ENCODE assay signal across 24 mouse cellular contexts in genomic region chr11:55105389-55105788, GRCm38 (mm10). TPM values are rescaled to one million over a fixed set of nuclear protein-coding genes. Genes with fewer than 3 reads are reported as not detected.
DNase-seq lines count a peak whose midpoint lies in the region; ATAC-seq and TF ChIP-seq lines count a peak whose summit lies in the region.
"Had no signal": no experiment of that assay in that cellular context is flagged by ENCODE, and none has a peak within 500 bp of the region (broad histone marks: within the 10 kb centered on the region; RNA-seq: fewer than 3 reads in every experiment).

No protein-coding gene starts in this region.

- peaks cover 3% of the 10 kb centered on the region; the same call in 1 of the 2 replicates for H3K4me1 ChIP-seq in kidney, embryonic 14.5 days (ENCODE audit: control insufficient read depth, insufficient read depth, low read length)
- H3K4me1 ChIP-seq in liver, embryonic 16.5 days (ENCODE audit: control insufficient read depth, low read depth, low read length) = peaks cover 2% of the 10 kb centered on the region; the same call in 1 of the 2 replicates
- no peaks in the 10 kb centered on the region for H3K4me1 ChIP-seq in liver, embryonic 12.5 days
- H3K4me1 ChIP-seq in kidney, postnatal 0 days (replicated peaks; ENCODE audit: insufficient read depth, low read length) = 0 out of 2 replicates have a peak, but pooled peaks cover 2% of the 10 kb centered on the region
- H3K4me1 ChIP-seq: embryonic facial prominence, embryonic 12.5 days; forebrain, embryonic 15.5 days had no signal

- DNase-seq in kidney, adult 18-20 months = peak; percentile 77
- DNase-seq in kidney, postnatal 0 days (ENCODE audit: low spot score) = no peak
- DNase-seq in kidney, postnatal 36 days = peak; percentile 87 to 93
- no peak for DNase-seq in lung, postnatal 36 days
- no peak for DNase-seq in T-cell, adult 2 months (ENCODE audit: low spot score)
- DNase-seq: adrenal gland, adult 2 months; adrenal gland, postnatal 25 days; cerebellum, adult 18-20 months; cerebellum, postnatal 25 days; gastrocnemius, postnatal 36 days; heart, adult 11 months; heart, postnatal 36 days had no signal

- TF ChIP-seq CTCF in kidney, postnatal 0 days (IDR thresholded peaks at IDR 0.05; ENCODE audit: low read depth) = no peak

- ATAC-seq in kidney, embryonic 14.5 days (ENCODE audit: low FRiP score, low TSS enrichment) = no peak
- peak; percentile 47; the same call in 1 of the 2 replicates for ATAC-seq in liver, embryonic 16.5 days (ENCODE audit: low read depth)
- no peak for ATAC-seq in liver, embryonic 12.5 days
- ATAC-seq in kidney, postnatal 0 days (replicated peaks; ENCODE audit: low FRiP score, low read depth) = peak; percentile 60
- ATAC-seq: forebrain, embryonic 15.5 days; Patski had no signal

- no peaks in the 10 kb centered on the region; the same call in 1 of the 2 replicates for H3K36me3 ChIP-seq in kidney, embryonic 14.5 days (ENCODE audit: control insufficient read depth, insufficient read depth, low read length)
- no peaks in the 10 kb centered on the region for H3K36me3 ChIP-seq in liver, embryonic 16.5 days (ENCODE audit: control insufficient read depth, insufficient read depth)
- peaks cover 2% of the 10 kb centered on the region; the same call in 1 of the 2 replicates for H3K36me3 ChIP-seq in liver, embryonic 12.5 days
- H3K36me3 ChIP-seq in kidney, postnatal 0 days (ENCODE audit: insufficient read depth, low read length) = 0 out of 2 replicates have a peak, but pooled peaks cover 4% of the 10 kb centered on the region
- H3K36me3 ChIP-seq: embryonic facial prominence, embryonic 12.5 days had no signal

- no peaks in the 10 kb centered on the region for H3K27me3 ChIP-seq in kidney, embryonic 14.5 days (ENCODE audit: control insufficient read depth, insufficient read depth, low read length)
- no peaks in the 10 kb centered on the region for H3K27me3 ChIP-seq in liver, embryonic 16.5 days (ENCODE audit: control insufficient read depth, insufficient read depth, low read depth, low read length)
- H3K27me3 ChIP-seq in liver, embryonic 12.5 days (replicated peaks) = no peaks in the 10 kb centered on the region
- H3K27me3 ChIP-seq in kidney, postnatal 0 days (ENCODE audit: insufficient read depth, low read length) = no peaks in the 10 kb centered on the region
- H3K27me3 ChIP-seq: CH12.LX; embryonic facial prominence, embryonic 12.5 days; forebrain, embryonic 15.5 days; heart, embryonic 13.5 days; Patski had no signal

- H3K9me3 ChIP-seq in kidney, embryonic 14.5 days (ENCODE audit: control insufficient read depth, low read length) = no peaks in the 10 kb centered on the region
- no peaks in the 10 kb centered on the region for H3K9me3 ChIP-seq in liver, embryonic 16.5 days (replicated peaks; ENCODE audit: control insufficient read depth, low read length)
- H3K9me3 ChIP-seq in liver, embryonic 12.5 days (replicated peaks) = no peaks in the 10 kb centered on the region
- no peaks in the 10 kb centered on the region for H3K9me3 ChIP-seq in kidney, postnatal 0 days (replicated peaks; ENCODE audit: low read length)
- H3K9me3 ChIP-seq: embryonic facial prominence, embryonic 12.5 days; forebrain, embryonic 15.5 days; heart, embryonic 13.5 days had no signal

- no peak overlapping the region for H3K4me3 ChIP-seq in kidney, embryonic 14.5 days (ENCODE audit: low read length)
- no peak overlapping the region for H3K4me3 ChIP-seq in liver, embryonic 16.5 days (ENCODE audit: low read depth, low read length)
- no peak overlapping the region for H3K4me3 ChIP-seq in liver, embryonic 12.5 days
- no peak overlapping the region for H3K4me3 ChIP-seq in kidney, postnatal 0 days (replicated peaks; ENCODE audit: low read depth, low read length)
- H3K4me3 ChIP-seq: embryonic facial prominence, embryonic 12.5 days; forebrain, embryonic 15.5 days; heart, embryonic 13.5 days had no signal

- no peak overlapping the region for H3K9ac ChIP-seq in kidney, embryonic 14.5 days (ENCODE audit: low read depth, low read length)
- H3K9ac ChIP-seq in liver, embryonic 16.5 days (ENCODE audit: low read depth, low read length) = no peak overlapping the region
- H3K9ac ChIP-seq in liver, embryonic 12.5 days = no peak overlapping the region
- no peak overlapping the region for H3K9ac ChIP-seq in kidney, postnatal 0 days (ENCODE audit: low read depth, low read length)
- H3K9ac ChIP-seq: embryonic facial prominence, embryonic 12.5 days; forebrain, embryonic 15.5 days; heart, embryonic 13.5 days had no signal

- H3K27ac ChIP-seq in kidney, embryonic 14.5 days (ENCODE audit: low read depth, low read length) = no peak overlapping the region
- H3K27ac ChIP-seq in liver, embryonic 16.5 days (ENCODE audit: low read length) = no peak overlapping the region
- no peak overlapping the region for H3K27ac ChIP-seq in liver, embryonic 12.5 days
- no peak overlapping the region for H3K27ac ChIP-seq in kidney, postnatal 0 days
- H3K27ac ChIP-seq: embryonic facial prominence, embryonic 12.5 days; forebrain, embryonic 15.5 days; heart, embryonic 13.5 days had no signal

- H3K4me2 ChIP-seq in kidney, embryonic 14.5 days (replicated peaks; ENCODE audit: low read depth, low read length) = no peak overlapping the region
- no peak overlapping the region for H3K4me2 ChIP-seq in liver, embryonic 16.5 days (ENCODE audit: low read depth, low read length)
- no peak overlapping the region for H3K4me2 ChIP-seq in liver, embryonic 12.5 days
- no peak overlapping the region for H3K4me2 ChIP-seq in kidney, postnatal 0 days (ENCODE audit: low read length)
- H3K4me2 ChIP-seq: embryonic facial prominence, embryonic 12.5 days; forebrain, embryonic 15.5 days; heart, embryonic 13.5 days had no signal

- WGBS in kidney, embryonic 14.5 days = 72% methylated on average over 4 of the region's 4 CpGs
- 34% methylated on average over 4 of the region's 4 CpGs for WGBS in liver, embryonic 16.5 days (ENCODE audit: insufficient replicate concordance)
- WGBS in liver, embryonic 12.5 days (ENCODE audit: insufficient replicate concordance) = 49% methylated on average over 4 of the region's 4 CpGs
- WGBS in kidney, postnatal 0 days = 65% methylated on average over 4 of the region's 4 CpGs

RNA-seq across cellular contexts. Expression of gene Gm2a, which starts 7.5 kb away (rescaled TPM):
- 27.3 and 33.6 TPM in 2 replicates for polyA plus RNA-seq in kidney, embryonic 14.5 days (2014; fragmentation: Nextera tagmentation; extraction: Ambion mirVana)
- polyA plus RNA-seq in liver, embryonic 16.5 days (2015; fragmentation: Nextera tagmentation; extraction: Ambion mirVana) = 27.4 and 32.6 TPM in 2 replicates
- 10.7 and 11.4 TPM in 2 replicates for polyA plus RNA-seq in liver, embryonic 12.5 days (2016; fragmentation: Nextera tagmentation; extraction: Ambion mirVana)
- 57.6 and 59.8 TPM in 2 replicates for polyA plus RNA-seq in kidney, postnatal 0 days (2015; fragmentation: Nextera tagmentation; extraction: Ambion mirVana)

RNA-seq across cellular contexts. Expression of gene Ccdc69, which starts 27.5 kb away (rescaled TPM):
- polyA plus RNA-seq in kidney, embryonic 14.5 days (2014; fragmentation: Nextera tagmentation; extraction: Ambion mirVana) = 3.5 and 3.6 TPM in 2 replicates
- 1.3 TPM in 2 replicates for polyA plus RNA-seq in liver, embryonic 16.5 days (2015; fragmentation: Nextera tagmentation; extraction: Ambion mirVana)
- 1.0 and 1.2 TPM in 2 replicates for polyA plus RNA-seq in liver, embryonic 12.5 days (2016; fragmentation: Nextera tagmentation; extraction: Ambion mirVana)
- polyA plus RNA-seq in kidney, postnatal 0 days (2015; fragmentation: Nextera tagmentation; extraction: Ambion mirVana) = 2.4 and 2.5 TPM in 2 replicates
- polyA plus RNA-seq: Patski had no signal

RNA-seq across cellular contexts. Expression of gene Slc36a3, which starts 46.1 kb away (rescaled TPM):
- polyA plus RNA-seq in kidney, embryonic 14.5 days (2014; fragmentation: Nextera tagmentation; extraction: Ambion mirVana) = not detected in 2 replicates
- polyA plus RNA-seq in liver, embryonic 16.5 days (2015; fragmentation: Nextera tagmentation; extraction: Ambion mirVana) = not detected in 2 replicates
- polyA plus RNA-seq in liver, embryonic 12.5 days (2016; fragmentation: Nextera tagmentation; extraction: Ambion mirVana) = not detected in 2 replicates
- not detected in 2 replicates for polyA plus RNA-seq in kidney, postnatal 0 days (2015; fragmentation: Nextera tagmentation; extraction: Ambion mirVana)
- polyA plus RNA-seq: cortical plate, adult 2 months; embryonic facial prominence, embryonic 12.5 days; forebrain, embryonic 11.5 days; forebrain, embryonic 15.5 days; heart, embryonic 13.5 days; heart, postnatal 0 days; hindbrain, embryonic 11.5 days; Patski had no signal

Comparison
In these comparisons a context has a peak if more than half of its experiments do, and no peak if none do; other contexts are left out.
1. DNase-seq: peak in kidney, adult 18-20 months (single experiment) and kidney, postnatal 36 days (2 of 2); none in kidney, postnatal 0 days (single experiment), lung, postnatal 36 days (single experiment) and T-cell, adult 2 months (single experiment).
2. ATAC-seq: peak in liver, embryonic 16.5 days (single experiment) and kidney, postnatal 0 days (single experiment); none in kidney, embryonic 14.5 days (single experiment) and liver, embryonic 12.5 days (single experiment).